Mouse (Mus musculus) spleen, adult 18-20 months (tissue): ENCODE data around the gene Il10.

Experiments used
- DNase-seq, 2 experiments: peaks; one replicate each; pipeline ENCODE4 v3.0.0; 2022; ENCODE audit warnings: mixed read lengths in 2 of 2

Gene Il10

DNA sequence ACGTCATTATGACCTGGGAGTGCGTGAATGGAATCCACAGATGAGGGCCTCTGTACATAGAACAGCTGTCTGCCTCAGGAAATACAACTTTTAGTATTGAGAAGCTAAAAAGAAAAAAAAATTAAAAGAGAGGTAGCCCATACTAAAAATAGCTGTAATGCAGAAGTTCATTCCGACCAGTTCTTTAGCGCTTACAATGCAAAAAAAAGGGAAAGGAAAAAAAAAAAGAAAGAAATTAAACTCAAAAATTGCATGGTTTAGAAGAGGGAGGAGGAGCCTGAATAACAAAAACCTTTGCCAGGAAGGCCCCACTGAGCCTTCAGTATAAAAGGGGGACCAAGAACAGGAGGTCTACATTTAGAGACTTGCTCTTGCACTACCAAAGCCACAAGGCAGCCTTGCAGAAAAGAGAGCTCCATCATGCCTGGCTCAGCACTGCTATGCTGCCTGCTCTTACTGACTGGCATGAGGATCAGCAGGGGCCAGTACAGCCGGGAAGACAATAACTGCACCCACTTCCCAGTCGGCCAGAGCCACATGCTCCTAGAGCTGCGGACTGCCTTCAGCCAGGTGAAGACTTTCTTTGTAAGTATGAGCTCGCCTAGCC, at the start of gene Il10:
TSS of gene Il10 (plus strand) at position 354 of the 607 bp plus-strand sequence.
- DNase-seq: no peak

DNA sequence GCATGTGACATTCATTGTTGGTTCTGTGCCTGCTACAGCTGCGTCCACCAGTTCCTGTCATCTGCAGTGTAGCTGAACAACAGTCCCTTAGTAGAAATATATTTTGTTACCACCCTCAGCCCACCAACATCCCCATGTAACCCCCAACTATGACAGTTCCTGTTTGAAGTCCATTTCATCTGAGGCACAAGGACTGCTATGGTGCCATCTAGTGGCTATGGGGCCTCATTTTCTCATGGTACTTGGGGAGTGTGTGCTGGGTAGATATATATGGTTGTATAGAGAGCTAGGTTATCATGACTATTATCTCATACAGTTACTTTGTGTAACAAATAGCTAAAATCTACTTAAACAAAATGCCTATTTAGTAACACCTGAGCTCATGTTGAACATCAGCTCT, 40.2 kb upstream of the Il10 start:
- peak; percentile 20 to 53 for DNase-seq

DNA sequence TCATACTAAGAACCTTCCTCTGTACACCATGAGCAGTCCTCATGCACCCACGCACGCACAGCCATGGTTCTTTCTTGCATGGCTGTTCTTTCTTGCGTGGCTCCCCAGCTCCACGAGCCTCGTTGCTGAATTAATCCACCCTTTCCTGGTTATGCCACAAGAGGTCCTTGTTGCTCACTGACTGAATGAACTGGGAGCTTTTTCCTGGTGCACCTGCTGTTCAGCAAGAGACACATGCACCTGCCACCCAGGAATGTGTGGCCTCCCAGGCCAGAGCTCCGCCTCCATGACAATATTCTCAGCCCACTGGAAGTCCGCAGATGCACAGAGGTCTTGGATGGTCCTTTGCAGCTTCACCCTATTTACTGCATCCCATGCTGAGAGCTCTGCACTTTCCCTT, 35.2 kb upstream of the Il10 start:
- no peak for DNase-seq

DNA sequence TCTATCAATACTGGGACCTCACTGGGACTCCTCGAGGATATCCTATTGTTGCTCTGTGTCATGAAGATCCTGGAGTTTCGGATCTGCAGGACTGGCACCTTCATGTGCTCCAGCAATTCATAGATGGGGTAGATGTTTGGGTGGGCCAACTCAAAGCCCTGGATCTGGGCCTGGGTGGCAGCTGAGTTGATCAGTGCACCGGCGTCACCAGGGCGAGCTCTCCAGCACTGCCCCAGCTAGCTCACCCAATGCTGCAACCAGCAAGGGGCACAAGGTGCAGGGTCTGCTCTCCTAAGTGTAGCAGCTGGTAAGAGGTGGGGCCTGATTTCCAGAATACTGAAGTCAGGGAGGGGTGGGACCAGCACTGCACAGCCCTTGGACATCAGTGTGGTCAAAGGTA, 32.6 kb upstream of the Il10 start:
- DNase-seq: no peak

DNA sequence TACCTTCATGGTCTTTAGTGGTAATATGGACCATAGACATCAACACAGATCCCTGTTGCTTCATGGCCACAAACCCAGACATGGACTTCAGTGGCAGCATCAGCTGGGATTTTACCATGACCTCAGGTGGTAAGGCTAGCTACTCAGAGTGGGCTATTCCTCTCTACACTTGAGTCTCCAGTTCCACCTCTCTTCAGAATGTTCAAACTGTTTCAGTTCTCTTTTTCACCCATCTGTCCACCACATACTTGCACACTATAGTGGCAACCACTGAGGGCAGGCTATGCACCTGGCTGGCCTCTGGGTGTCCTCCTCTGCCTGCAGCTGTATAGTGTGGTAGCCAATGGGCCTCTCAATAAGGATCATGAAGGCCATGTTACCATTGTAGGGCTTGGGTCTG, 32.2 kb upstream of the Il10 start:
- peak; percentile 14 to 28 for DNase-seq

DNA sequence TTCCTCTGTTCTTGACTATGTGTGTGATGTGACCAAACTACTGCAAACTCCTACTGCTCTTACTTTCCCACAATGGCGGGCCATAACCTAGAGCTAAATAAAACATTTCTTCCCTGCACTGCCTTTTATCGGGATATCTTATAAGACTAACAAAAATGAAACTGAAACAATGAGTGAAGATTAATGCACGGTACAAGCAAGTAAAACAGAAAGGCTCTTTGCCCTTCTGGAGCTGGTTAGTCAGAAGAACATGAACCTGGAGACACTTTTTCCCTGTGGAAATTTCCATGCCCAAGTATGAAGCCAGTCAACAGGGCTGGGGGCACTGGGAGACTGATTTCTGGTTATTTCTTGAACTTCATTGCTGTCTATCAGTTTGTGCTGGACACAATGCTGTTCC, 30.3 kb upstream of the Il10 start:
- DNase-seq: no peak

DNA sequence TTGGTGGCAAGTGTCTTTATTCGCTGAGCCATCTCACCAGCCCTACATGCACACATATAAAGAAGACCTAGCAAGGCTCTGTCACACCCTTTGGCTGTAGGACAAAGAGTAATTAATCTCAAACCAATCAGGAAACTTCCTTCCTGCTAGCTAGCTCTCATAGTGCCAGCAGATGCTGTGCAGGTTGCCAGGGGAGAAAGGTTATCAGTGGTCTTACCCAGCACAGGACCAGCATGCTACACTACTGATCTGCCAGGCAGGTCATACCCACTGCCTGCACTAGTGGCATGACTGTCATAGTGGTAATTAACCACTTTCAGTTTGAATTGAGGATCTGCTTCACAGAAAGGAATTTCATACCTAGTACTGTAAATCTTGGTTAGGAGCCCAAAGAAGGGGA, 29.2 kb upstream of the Il10 start:
- DNase-seq: no peak

DNA sequence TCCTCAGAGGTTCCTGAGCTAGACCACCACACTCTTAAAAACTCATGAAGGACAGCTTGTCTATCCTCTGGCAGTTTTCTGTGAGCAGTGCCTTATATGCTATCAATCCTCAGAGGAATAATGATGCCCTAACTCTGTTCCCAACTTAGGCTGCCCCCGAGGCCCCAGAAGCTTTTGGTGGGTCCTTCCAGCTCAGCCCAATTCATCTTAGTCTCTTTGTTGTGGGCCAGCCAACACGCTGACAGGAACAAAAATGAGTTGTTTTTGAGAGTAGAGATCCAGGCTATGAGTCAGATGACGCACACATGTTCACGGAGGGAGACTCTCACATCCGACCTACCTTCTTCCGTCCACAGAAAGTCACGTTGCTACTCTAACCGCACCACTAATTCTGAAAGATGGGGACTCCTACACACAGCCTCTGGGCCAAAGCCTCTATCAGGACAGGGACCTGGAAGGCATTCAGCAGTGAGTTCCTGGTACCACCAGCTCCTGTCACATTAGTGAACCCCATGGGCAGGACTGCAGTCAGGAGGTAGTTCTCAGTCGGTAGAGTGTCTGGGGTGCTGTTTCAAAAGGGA, 26.0 kb upstream of the Il10 start:
- DNase-seq: no peak

DNA sequence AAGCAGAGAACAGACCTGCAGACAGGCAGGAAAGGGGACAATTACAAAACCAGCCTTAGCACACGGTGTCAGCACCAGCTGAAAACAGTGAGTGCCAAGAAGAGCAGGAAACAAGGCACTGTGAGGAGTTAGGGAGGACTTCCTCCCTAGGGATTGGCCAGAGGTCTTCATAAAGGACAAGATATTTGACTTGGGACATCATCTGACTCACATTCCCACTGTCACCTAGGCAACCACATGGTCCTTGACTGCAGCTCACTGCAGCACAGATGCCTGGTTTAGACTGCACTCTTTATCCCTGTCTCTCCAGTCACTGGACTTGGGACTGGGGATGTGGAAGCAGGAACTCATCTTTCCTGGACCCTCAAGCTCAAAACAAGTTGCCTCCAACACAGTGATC, 24.1 kb upstream of the Il10 start:
- no peak for DNase-seq

DNA sequence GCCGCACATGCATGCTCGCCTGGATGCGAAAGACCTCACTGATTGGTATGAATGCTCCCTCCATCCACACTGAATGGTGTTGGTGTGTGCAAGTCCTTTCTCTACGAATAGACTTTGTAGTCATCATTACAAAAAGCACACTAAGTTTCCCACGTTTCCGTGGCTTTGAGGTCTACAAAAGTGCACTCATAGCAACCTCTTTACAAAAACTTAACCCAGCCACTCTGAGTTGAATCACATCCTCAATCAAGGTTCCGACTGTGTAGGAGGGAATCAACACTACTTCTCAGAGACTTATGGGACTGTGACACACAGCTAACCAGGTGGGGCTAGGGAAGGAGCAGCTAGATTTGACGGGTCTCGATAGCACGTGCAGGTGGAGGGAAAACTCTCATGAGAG, 23.3 kb upstream of the Il10 start:
- no peak for DNase-seq

DNA sequence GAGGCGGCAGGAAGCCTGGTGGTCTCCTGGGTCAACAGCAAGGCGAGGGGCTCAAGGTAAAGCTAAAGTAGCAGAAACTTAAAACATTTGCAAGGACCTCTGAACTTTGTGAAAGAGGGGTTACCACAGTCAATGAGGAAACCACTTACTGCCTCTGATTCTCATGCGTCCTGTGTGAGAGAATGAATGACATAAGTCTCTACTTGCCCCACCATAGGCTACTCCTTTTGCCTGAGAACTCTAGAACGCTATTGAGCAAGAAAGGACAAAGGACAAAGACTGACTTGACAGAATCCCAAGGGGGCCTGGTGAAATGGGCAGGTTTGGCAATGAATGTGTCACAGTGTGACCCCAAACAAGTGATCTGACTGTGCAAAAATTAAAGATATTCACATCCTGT, 22.2 kb upstream of the Il10 start:
- DNase-seq: no peak

DNA sequence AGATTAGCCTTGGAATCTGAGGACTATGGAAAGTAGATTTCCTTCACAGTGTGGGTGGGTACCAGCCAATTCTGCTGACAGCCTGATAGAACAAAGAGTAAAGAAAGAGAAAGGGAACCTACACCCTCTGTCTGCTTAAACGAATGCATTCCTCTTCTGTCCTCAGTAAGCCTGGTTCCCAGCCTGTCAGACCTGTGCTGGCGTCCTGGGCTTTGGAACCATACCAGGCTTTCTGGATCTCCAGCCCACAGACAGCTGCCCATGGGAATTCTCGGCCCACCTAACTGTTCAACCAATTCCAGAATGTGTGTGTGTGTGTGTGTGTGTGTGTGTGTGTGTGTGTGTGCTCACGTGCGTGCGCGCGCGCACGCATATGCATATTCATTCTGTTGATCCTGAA, 21.3 kb upstream of the Il10 start:
- no peak for DNase-seq

DNA sequence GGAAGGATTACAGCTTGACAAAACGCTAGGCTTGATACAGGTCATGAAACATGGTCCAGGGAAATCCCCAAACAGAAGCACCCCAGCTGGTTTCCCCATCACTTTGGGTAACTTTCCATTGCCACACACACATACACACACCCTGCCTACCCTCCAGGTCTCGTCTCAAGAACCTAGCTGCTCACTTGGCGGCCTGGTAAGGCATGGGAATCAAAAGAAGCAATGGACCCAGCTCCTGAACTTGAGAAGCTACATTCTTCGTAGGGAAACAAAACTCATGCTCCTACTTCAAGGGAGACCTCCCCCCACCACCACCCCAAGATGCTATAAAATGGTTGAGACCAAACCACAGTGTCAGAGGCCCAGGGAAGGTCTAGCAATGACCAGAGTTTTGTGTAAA, 19.9 kb upstream of the Il10 start:
- DNase-seq: no peak

DNA sequence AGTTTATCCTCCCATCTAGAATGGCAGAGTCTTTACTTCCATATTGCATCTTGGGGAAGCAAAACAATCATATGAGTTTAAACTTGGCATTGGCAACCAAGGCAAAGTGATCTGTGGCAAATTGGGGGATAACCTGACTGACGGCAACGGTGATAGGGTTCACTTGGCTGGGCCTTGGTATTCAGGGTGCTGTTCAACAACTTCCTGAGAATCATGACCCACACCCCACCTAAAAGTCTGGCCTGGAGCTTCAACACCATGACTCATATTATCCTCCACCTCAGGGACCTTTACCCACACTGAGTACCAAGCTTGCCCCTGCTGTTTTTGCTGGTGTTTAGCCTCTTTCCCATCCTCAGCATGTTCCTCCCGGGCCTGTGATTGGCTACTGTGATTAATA, 19.3 kb upstream of the Il10 start:
- DNase-seq: no peak

DNA sequence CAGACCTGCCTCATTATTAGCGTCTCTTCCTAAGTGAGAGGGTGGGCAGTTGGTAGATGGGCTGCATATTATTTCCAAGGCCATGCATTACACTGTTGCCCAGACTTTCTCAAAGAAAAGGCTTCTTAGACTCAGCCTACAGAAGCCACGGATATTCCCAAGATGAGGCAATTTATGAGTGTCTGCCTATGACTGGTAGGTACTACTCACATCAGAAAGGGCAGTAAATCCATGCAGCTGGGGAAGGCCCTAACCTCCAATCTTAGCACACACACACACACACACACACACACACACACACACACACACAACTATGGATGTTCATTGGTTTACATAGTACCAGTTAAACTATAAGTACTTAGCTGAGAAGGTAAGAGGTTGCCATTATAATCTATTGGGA, 17.1 kb upstream of the Il10 start:
- DNase-seq: no peak

DNA sequence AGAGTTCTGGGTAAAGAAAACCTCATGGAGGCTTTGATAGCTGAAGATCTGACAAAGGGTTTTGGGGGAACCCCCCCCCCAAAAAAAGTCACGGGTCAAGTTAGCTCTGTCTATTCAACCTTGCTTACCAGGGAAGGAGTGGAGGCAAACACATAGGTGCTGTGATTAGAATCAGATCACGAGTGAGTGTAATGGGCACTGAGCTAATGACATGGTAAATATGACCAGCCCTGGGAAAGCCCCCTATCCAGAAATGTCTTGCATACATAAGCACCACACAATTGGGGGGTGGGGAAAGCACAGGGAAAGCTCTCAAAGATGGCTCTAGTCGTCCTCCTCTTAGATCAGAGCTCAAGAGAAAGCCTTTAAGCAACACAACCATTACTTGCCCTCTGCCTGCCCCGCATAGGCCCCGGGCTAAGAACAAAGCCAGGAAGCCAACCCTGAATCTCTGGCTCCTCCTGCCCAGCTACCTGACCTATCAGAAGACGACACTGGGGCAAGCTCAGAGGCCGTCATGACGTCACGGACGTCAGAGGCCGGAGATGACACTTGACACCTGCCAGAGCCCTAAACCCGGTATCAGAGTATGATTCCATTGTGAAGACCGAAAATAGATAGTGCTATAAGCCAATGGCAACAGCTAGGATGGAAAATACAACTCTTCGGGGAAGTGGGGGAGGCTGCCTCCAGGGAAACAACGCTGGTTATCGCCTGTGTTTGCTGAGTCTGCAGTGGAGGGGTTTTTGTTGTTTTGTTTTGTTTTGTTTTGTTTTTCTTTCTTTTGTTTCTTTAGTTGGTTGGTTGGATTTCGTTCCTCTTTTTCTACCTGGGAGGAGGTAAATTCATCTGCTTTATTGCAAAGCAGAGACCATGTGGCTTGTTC, 16.4 kb upstream of the Il10 start:
- no peak for DNase-seq

DNA sequence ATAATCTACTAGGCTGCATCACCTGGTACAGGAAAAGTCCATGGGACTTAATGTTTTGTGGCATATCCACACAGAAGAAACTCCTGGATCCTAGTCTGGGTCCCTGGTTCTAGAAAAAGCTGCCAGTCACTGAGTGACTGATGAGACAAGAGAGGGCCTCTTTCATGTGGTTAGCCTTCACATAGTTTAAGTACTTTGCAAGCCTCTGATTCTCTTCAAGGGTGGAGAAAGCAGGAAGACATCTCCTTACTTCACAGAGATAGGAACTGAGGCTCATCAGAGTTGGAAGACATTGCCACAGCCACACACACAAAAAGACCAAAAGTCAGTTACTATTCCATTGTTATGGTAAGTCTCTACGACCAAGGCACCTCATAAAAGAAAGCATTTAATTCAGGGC, 13.6 kb upstream of the Il10 start:
- DNase-seq: no peak

DNA sequence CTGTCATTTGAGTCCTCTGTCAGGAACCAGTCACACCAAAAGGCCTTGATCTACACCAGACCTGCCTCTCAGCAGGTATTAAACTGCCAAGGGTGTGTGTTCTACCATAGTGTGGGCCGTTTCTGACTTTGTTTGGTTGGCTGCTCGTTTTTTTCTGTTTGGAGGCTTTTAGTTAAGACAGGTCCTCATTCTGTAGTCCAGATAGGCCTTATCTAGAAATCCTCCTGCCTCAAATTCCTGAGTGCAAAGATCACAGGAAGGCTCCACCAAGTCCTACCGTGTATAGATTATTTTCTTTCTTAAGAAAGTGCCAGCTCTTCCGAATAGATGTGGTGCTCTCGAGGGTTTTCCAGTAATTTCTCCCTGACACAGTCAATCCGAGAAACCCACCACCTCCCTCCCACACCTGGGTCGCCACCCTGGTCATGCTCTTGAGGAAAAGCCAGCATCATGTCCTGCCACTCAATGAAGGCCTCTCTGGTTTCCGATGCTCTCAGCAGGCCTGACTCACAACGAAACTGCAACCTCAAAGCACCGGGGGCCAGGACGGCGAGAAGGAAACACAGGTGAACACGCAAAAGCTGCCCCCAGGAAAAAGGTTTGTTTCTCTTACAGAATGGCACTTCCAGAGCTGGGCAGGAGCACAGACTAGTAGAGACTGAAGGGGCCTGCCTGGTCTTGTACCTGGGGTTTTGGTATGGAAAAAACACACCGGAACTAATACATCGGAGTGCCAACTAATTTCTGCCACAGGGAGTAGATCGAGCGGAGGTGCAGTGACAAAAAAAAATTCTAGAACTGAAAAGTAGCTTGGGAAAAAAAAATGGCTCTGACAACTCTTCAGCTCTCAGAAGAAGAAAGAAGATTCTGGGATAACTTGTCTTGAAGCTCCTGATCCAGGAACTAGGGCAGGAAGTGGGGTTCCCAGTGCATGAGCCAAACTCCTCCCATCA, 9.2 kb upstream of the Il10 start:
- DNase-seq: no peak

DNA sequence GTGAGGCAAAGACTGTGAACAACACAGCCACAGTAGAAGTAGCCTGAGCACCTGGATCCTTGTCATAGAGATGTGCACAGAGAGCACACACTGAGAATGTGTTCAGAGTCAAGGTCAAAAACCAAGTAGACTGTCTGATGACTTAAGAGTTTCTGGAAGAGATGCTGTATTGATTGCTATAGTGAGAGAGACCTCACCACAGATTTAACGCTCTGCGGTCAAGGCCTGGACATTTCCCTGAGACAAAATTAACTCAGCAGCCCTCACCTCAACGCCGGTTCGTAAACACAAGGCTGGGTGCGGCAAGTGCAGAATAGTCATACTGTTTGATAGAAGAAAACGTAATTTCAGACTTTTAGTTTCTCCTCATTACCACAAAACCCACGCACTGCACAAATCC, 7.2 kb upstream of the Il10 start:
- DNase-seq: no peak

DNA sequence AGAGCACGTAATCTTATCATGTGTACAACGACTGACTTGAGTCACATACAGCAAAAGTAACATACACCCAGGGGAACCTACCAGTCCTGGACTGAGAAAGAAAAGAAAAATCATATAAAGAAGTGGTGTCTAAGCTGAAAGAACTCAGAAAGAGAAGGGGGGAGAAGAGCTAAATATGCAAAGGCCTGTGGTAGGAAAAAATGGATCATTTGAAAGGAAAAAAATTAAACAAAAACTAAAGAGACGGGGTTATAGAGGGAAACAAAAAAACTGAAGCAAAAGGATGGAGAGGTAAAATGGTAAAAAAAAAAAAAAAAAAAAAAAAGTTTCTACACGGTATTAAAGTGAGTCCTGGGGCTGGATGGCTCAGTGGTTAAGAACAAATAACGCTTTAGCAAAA, 5.7 kb upstream of the Il10 start:
- DNase-seq: no peak

DNA sequence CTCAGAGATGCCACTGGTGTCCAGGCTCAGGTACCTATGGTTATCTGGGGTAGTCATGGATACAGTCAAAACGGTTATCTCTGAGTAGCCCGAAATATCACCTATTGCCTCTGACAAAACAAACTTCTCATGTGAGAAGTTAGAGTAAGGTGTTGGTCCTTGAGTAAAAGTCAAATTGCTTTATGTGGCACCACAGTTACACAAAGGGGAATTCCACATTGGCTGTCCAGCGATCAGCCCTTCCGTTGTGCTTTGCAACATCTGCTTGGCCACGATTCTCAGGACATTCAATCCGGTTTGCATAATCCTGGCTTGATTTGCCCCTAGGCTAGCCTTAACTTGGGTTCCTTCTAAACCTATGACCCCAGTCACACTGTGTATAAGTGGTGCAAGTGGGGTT, 4.4 kb upstream of the Il10 start:
- no peak for DNase-seq

DNA sequence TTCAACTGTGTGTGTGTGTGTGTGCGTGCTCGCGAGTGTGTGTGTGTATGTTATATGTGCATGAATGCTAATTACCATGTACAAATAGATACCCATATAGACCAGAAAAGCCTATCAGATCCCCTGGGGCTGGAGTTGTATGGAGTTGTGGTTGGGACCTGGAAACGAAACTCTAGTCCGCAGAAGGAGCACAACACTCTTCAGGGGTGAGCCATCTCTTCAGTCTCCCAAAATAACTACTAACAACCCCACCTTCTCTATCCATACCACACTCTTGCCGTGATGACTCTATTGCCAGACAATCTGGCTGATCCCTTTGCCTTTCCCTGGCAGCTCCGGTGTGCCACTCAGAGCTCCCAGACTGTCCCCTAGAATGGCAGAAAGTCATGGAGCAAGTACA, 3.8 kb upstream of the Il10 start:
- no peak for DNase-seq
